Mouse (Mus musculus): ENCODE data around the gene Acap2. TPM values are rescaled to one million over a fixed set of nuclear protein-coding genes. Genes with fewer than 3 reads are reported as not detected.

The Acap2 gene
- polyA plus RNA-seq, 1 experiment from 2014 or later = 26.3 TPM

Other genes starting within 250 kb of the Acap2 start
- gene Xxylt1, start 119.8 kb downstream of the Acap2 start, polyA plus RNA-seq (2014; fragmentation: Nextera tagmentation; extraction: Ambion mirVana) = 19.1 and 21.2 TPM in 2 replicates
- gene Ppp1r2, start 74.0 kb upstream of the Acap2 start, polyA plus RNA-seq (2014; fragmentation: Nextera tagmentation; extraction: Ambion mirVana) = 106 TPM in 2 replicates
- gene Apod, start 113.6 kb upstream of the Acap2 start, polyA plus RNA-seq (2014; fragmentation: Nextera tagmentation; extraction: Ambion mirVana) = 63.0 and 64.0 TPM in 2 replicates
- 29.8 and 30.4 TPM in 2 replicates for gene Bdh1, start 221.0 kb upstream of the Acap2 start, polyA plus RNA-seq (2014; fragmentation: Nextera tagmentation; extraction: Ambion mirVana)